Mouse (Mus musculus) ES-E14 (cell line): ENCODE measurements around the gene Fbxl7.

Source experiments
- CHD2 ChIP-seq: IDR thresholded peaks from 2 replicates; pipeline ENCODE4 v1.6.1; 2014; ENCODE audit warnings: mild to moderate bottlenecking, low read depth, low read length, inconsistent platforms
- HCFC1 ChIP-seq: IDR thresholded peaks from 2 replicates; pipeline ENCODE4 v1.6.1; 2012; ENCODE audit warnings: low read length, inconsistent platforms, borderline replicate concordance; ENCODE audit not compliant: insufficient read depth
- MAFK ChIP-seq: IDR thresholded peaks from 2 replicates; pipeline ENCODE4 v1.6.1; 2014; ENCODE audit warnings: mild to moderate bottlenecking, low read depth, low read length, inconsistent platforms; ENCODE audit not compliant: insufficient read depth
- ZC3H11A ChIP-seq: IDR thresholded peaks from 2 replicates; pipeline ENCODE4 v1.6.1; 2012; ENCODE audit warnings: low read depth, mild to moderate bottlenecking, inconsistent platforms, low read length, borderline replicate concordance
- ZNF384 ChIP-seq: IDR thresholded peaks from 2 replicates; pipeline ENCODE4 v1.6.1; 2012; ENCODE audit warnings: low read depth, low read length, inconsistent platforms

GRCm38 (mm10) chr15:26816931-26817330, 78.4 kb downstream of the Fbxl7 start:
- TF ChIP-seq MAFK (no peak), ZNF384 (no peak), ZC3H11A (no peak), HCFC1 (no peak), CHD2 (no peak)
